Mouse (Mus musculus) lung, adult 2 months (tissue): ENCODE measurements around the gene Slc11a1.

Experiments used
- CTCF ChIP-seq: fragments of 200-500 bp; IDR thresholded peaks from 2 replicates; pipeline ENCODE4 v1.5.1; 2011; ENCODE audit warnings: mild to moderate bottlenecking, low read length, control low read depth; ENCODE audit not compliant: insufficient read depth
- POLR2A ChIP-seq: fragments of 200-500 bp; IDR thresholded peaks from 2 replicates; pipeline ENCODE4 v1.6.1; 2011; ENCODE audit warnings: low read depth, mild to moderate bottlenecking, control low read depth, low read length, borderline replicate concordance; ENCODE audit errors: extremely low read depth

- no peak for TF ChIP-seq CTCF
- TF ChIP-seq POLR2A, result no peak
Measured at GRCm38 (mm10) chr1:74423147-74423546, 48.2 kb downstream of the Slc11a1 start.
